Mouse (Mus musculus): ENCODE results near the gene Zhx3. TPM values are rescaled to one million over a fixed set of nuclear protein-coding genes. Genes with fewer than 3 reads are reported as not detected.

Gene Zhx3
- polyA plus RNA-seq, 1 experiment from 2014 or later, result 5.1 TPM

- 54% methylated on average over 1 of the region's 1 CpGs for WGBS (ENCODE audit: insufficient replicate concordance)
- H3K4me2 ChIP-seq, result no peak overlapping the region
- ATAC-seq (replicated peaks; ENCODE audit: insufficient number of reproducible peaks, low FRiP score, low TSS enrichment), result no peak
- no peaks in the 10 kb centered on the region for H3K27me3 ChIP-seq (ENCODE audit: control insufficient read depth, insufficient read depth, low read length)
- H3K9ac ChIP-seq (ENCODE audit: low read depth, low read length), result no peak overlapping the region
- no peaks in the 10 kb centered on the region for H3K36me3 ChIP-seq (ENCODE audit: control insufficient read depth, insufficient read depth, low read length)
- H3K4me1 ChIP-seq (ENCODE audit: control insufficient read depth, insufficient read depth, low read length), result no peaks in the 10 kb centered on the region
- H3K4me3 ChIP-seq (ENCODE audit: low read depth, low read length), result no peak overlapping the region
- no peak overlapping the region for H3K27ac ChIP-seq (ENCODE audit: low read depth, low read length)
- H3K9me3 ChIP-seq (replicated peaks; ENCODE audit: control insufficient read depth, low read length), result no peaks in the 10 kb centered on the region
Observed at GRCm38 (mm10) chr2:160860363-160860762, 12.4 kb downstream of the Zhx3 start.

- Histone ChIP-seq H3K4me1 (ENCODE audit: control insufficient read depth, insufficient read depth, low read length) (no peaks in the 10 kb centered on the region), H3K9me3 (replicated peaks; ENCODE audit: control insufficient read depth, low read length) (no peaks in the 10 kb centered on the region), H3K9ac (ENCODE audit: low read depth, low read length) (no peak overlapping the region), H3K27me3 (ENCODE audit: control insufficient read depth, insufficient read depth, low read length) (no peaks in the 10 kb centered on the region), H3K4me3 (ENCODE audit: low read depth, low read length) (no peak overlapping the region), H3K4me2 (no peak overlapping the region), H3K36me3 (ENCODE audit: control insufficient read depth, insufficient read depth, low read length) (no peaks in the 10 kb centered on the region), H3K27ac (ENCODE audit: low read depth, low read length) (no peak overlapping the region)
- WGBS (ENCODE audit: insufficient replicate concordance), result 71% methylated on average over 5 of the region's 5 CpGs
- ATAC-seq (replicated peaks; ENCODE audit: insufficient number of reproducible peaks, low FRiP score, low TSS enrichment), result no peak
Observed at GRCm38 (mm10) chr2:160856359-160857102, 16.3 kb downstream of the Zhx3 start.

- H3K36me3 ChIP-seq (ENCODE audit: control insufficient read depth, insufficient read depth, low read length), result no peaks in the 10 kb centered on the region
- no peaks in the 10 kb centered on the region for H3K4me1 ChIP-seq (ENCODE audit: control insufficient read depth, insufficient read depth, low read length)
- H3K9me3 ChIP-seq (replicated peaks; ENCODE audit: control insufficient read depth, low read length), result no peaks in the 10 kb centered on the region
- H3K27ac ChIP-seq (ENCODE audit: low read depth, low read length), result no peak overlapping the region
- H3K4me2 ChIP-seq, result no peak overlapping the region
- no peak overlapping the region for H3K9ac ChIP-seq (ENCODE audit: low read depth, low read length)
- ATAC-seq (replicated peaks; ENCODE audit: insufficient number of reproducible peaks, low FRiP score, low TSS enrichment), result no peak
- no peak overlapping the region for H3K4me3 ChIP-seq (ENCODE audit: low read depth, low read length)
- no peaks in the 10 kb centered on the region for H3K27me3 ChIP-seq (ENCODE audit: control insufficient read depth, insufficient read depth, low read length)
Observed at GRCm38 (mm10) chr2:160854687-160855086, 18.1 kb downstream of the Zhx3 start.

GRCm38 (mm10) chr2:160850360-160850759, 22.4 kb downstream of the Zhx3 start:
- ATAC-seq (replicated peaks; ENCODE audit: insufficient number of reproducible peaks, low FRiP score, low TSS enrichment), result no peak
- Histone ChIP-seq H3K36me3 (ENCODE audit: control insufficient read depth, insufficient read depth, low read length) (no peaks in the 10 kb centered on the region), H3K9ac (ENCODE audit: low read depth, low read length) (no peak overlapping the region), H3K27me3 (ENCODE audit: control insufficient read depth, insufficient read depth, low read length) (no peaks in the 10 kb centered on the region), H3K4me1 (ENCODE audit: control insufficient read depth, insufficient read depth, low read length) (no peaks in the 10 kb centered on the region), H3K4me2 (no peak overlapping the region), H3K9me3 (replicated peaks; ENCODE audit: control insufficient read depth, low read length) (no peaks in the 10 kb centered on the region), H3K4me3 (ENCODE audit: low read depth, low read length) (no peak overlapping the region), H3K27ac (ENCODE audit: low read depth, low read length) (no peak overlapping the region)
- 77% methylated on average over 3 of the region's 3 CpGs for WGBS (ENCODE audit: insufficient replicate concordance)

GRCm38 (mm10) chr2:160849617-160850240, 23.1 kb downstream of the Zhx3 start:
- no peak for ATAC-seq (replicated peaks; ENCODE audit: insufficient number of reproducible peaks, low FRiP score, low TSS enrichment)

GRCm38 (mm10) chr2:160848186-160848585, 24.6 kb downstream of the Zhx3 start:
- Histone ChIP-seq H3K9me3 (replicated peaks; ENCODE audit: control insufficient read depth, low read length) (no peaks in the 10 kb centered on the region), H3K4me1 (ENCODE audit: control insufficient read depth, insufficient read depth, low read length) (no peaks in the 10 kb centered on the region), H3K27me3 (ENCODE audit: control insufficient read depth, insufficient read depth, low read length) (no peaks in the 10 kb centered on the region), H3K9ac (ENCODE audit: low read depth, low read length) (no peak overlapping the region), H3K4me3 (ENCODE audit: low read depth, low read length) (no peak overlapping the region), H3K27ac (ENCODE audit: low read depth, low read length) (no peak overlapping the region), H3K36me3 (ENCODE audit: control insufficient read depth, insufficient read depth, low read length) (no peaks in the 10 kb centered on the region), H3K4me2 (no peak overlapping the region)
- WGBS (ENCODE audit: insufficient replicate concordance), result 80% methylated on average over 2 of the region's 2 CpGs
- no peak for ATAC-seq (replicated peaks; ENCODE audit: insufficient number of reproducible peaks, low FRiP score, low TSS enrichment)

More at GRCm38 (mm10) chr2:160849617-160850240, 23.1 kb downstream of the Zhx3 start:
- WGBS (ENCODE audit: insufficient replicate concordance), result 78% methylated on average over 3 of the region's 3 CpGs
- no peak overlapping the region for H3K4me2 ChIP-seq
- no peak overlapping the region for H3K27ac ChIP-seq (ENCODE audit: low read depth, low read length)
- no peak overlapping the region for H3K9ac ChIP-seq (ENCODE audit: low read depth, low read length)
- no peaks in the 10 kb centered on the region for H3K9me3 ChIP-seq (replicated peaks; ENCODE audit: control insufficient read depth, low read length)
- H3K27me3 ChIP-seq (ENCODE audit: control insufficient read depth, insufficient read depth, low read length), result no peaks in the 10 kb centered on the region
- no peaks in the 10 kb centered on the region for H3K4me1 ChIP-seq (ENCODE audit: control insufficient read depth, insufficient read depth, low read length)
- no peaks in the 10 kb centered on the region for H3K36me3 ChIP-seq (ENCODE audit: control insufficient read depth, insufficient read depth, low read length)
- H3K4me3 ChIP-seq (ENCODE audit: low read depth, low read length), result no peak overlapping the region

GRCm38 (mm10) chr2:160847664-160848063, 25.1 kb downstream of the Zhx3 start:
- no peak for ATAC-seq (replicated peaks; ENCODE audit: insufficient number of reproducible peaks, low FRiP score, low TSS enrichment)
- Histone ChIP-seq H3K27me3 (ENCODE audit: control insufficient read depth, insufficient read depth, low read length) (no peaks in the 10 kb centered on the region), H3K27ac (ENCODE audit: low read depth, low read length) (no peak overlapping the region), H3K4me1 (ENCODE audit: control insufficient read depth, insufficient read depth, low read length) (no peaks in the 10 kb centered on the region), H3K9ac (ENCODE audit: low read depth, low read length) (no peak overlapping the region), H3K4me3 (ENCODE audit: low read depth, low read length) (no peak overlapping the region), H3K36me3 (ENCODE audit: control insufficient read depth, insufficient read depth, low read length) (no peaks in the 10 kb centered on the region), H3K9me3 (replicated peaks; ENCODE audit: control insufficient read depth, low read length) (no peaks in the 10 kb centered on the region), H3K4me2 (no peak overlapping the region)
- WGBS (ENCODE audit: insufficient replicate concordance), result 80% methylated on average over 1 of the region's 1 CpGs

- Histone ChIP-seq H3K4me2 (no peak overlapping the region), H3K4me1 (ENCODE audit: control insufficient read depth, insufficient read depth, low read length) (no peaks in the 10 kb centered on the region), H3K27ac (ENCODE audit: low read depth, low read length) (no peak overlapping the region), H3K27me3 (ENCODE audit: control insufficient read depth, insufficient read depth, low read length) (no peaks in the 10 kb centered on the region), H3K9me3 (replicated peaks; ENCODE audit: control insufficient read depth, low read length) (no peaks in the 10 kb centered on the region), H3K9ac (ENCODE audit: low read depth, low read length) (no peak overlapping the region), H3K4me3 (ENCODE audit: low read depth, low read length) (no peak overlapping the region), H3K36me3 (ENCODE audit: control insufficient read depth, insufficient read depth, low read length) (no peaks in the 10 kb centered on the region)
- no peak for ATAC-seq (replicated peaks; ENCODE audit: insufficient number of reproducible peaks, low FRiP score, low TSS enrichment)
Observed at GRCm38 (mm10) chr2:160840838-160841237, 32.0 kb downstream of the Zhx3 start.

- H3K9ac ChIP-seq (ENCODE audit: low read depth, low read length), result no peak overlapping the region
- H3K4me2 ChIP-seq, result no peak overlapping the region
- 74% methylated on average over 1 of the region's 1 CpGs for WGBS (ENCODE audit: insufficient replicate concordance)
- H3K4me3 ChIP-seq (ENCODE audit: low read depth, low read length), result no peak overlapping the region
- H3K27ac ChIP-seq (ENCODE audit: low read depth, low read length), result no peak overlapping the region
- no peaks in the 10 kb centered on the region for H3K36me3 ChIP-seq (ENCODE audit: control insufficient read depth, insufficient read depth, low read length)
- H3K27me3 ChIP-seq (ENCODE audit: control insufficient read depth, insufficient read depth, low read length), result no peaks in the 10 kb centered on the region
- H3K9me3 ChIP-seq (replicated peaks; ENCODE audit: control insufficient read depth, low read length), result no peaks in the 10 kb centered on the region
- ATAC-seq (replicated peaks; ENCODE audit: insufficient number of reproducible peaks, low FRiP score, low TSS enrichment), result no peak
- peaks cover 5% of the 10 kb centered on the region; the same call in 1 of the 2 replicates for H3K4me1 ChIP-seq (ENCODE audit: control insufficient read depth, insufficient read depth, low read length)
Observed at GRCm38 (mm10) chr2:160810802-160811201, 62.0 kb downstream of the Zhx3 start.

Measured in heart, embryonic 11.5 days (tissue).